Mouse (Mus musculus) stomach, postnatal 0 days (tissue): ENCODE measurements around the gene Srsf3. TPM values are rescaled to one million over a fixed set of nuclear protein-coding genes. Genes with fewer than 3 reads are reported as not detected.

ENCODE experiments used
- ATAC-seq: fragments of 200-750 bp; cut with Nextera tagmentation; 2 replicates; pipeline ENCODE4 v1.8.0; 2017; ENCODE audit not compliant: low FRiP score, low TSS enrichment
- DNase-seq: peaks from one replicate; pipeline ENCODE4 v3.0.0-alpha.2; 2016; ENCODE audit warnings: low spot score
- H3K27ac ChIP-seq: fragments of 300-500 bp; sonication (generic); replicated peaks from 2 replicates; pipeline ENCODE4 v1.5.1; 2014; ENCODE audit warnings: mild to moderate bottlenecking, control low read depth
- H3K27me3 ChIP-seq: fragments of 300-500 bp; sonication (generic); 2 replicates; pipeline ENCODE4 v1.6.1; 2014; ENCODE audit warnings: low read length; ENCODE audit not compliant: control insufficient read depth, insufficient read depth
- H3K36me3 ChIP-seq: fragments of 300-500 bp; sonication (generic); 2 replicates; pipeline ENCODE4 v1.6.1; 2014; ENCODE audit warnings: low read length, mixed read lengths; ENCODE audit not compliant: control insufficient read depth, insufficient read depth
- H3K4me1 ChIP-seq: fragments of 300-500 bp; sonication (generic); replicated peaks from 2 replicates; pipeline ENCODE4 v1.6.1; 2014; ENCODE audit warnings: antibody characterized with exemption; ENCODE audit not compliant: control insufficient read depth, insufficient read depth
- H3K4me2 ChIP-seq: fragments of 300-500 bp; sonication (generic); replicated peaks from 2 replicates; pipeline ENCODE4 v1.6.1; 2014; ENCODE audit warnings: low read depth, mild to moderate bottlenecking, control low read depth, moderate library complexity
- H3K4me3 ChIP-seq: fragments of 300-500 bp; sonication (generic); 2 replicates; pipeline ENCODE4 v1.5.1; 2014; ENCODE audit warnings: low read depth, low read length, control low read depth
- H3K9ac ChIP-seq: fragments of 300-500 bp; sonication (generic); 2 replicates; pipeline ENCODE4 v1.6.1; 2014; ENCODE audit warnings: mild to moderate bottlenecking, low read length, control low read depth, mixed read lengths
- H3K9me3 ChIP-seq: fragments of 300-500 bp; sonication (generic); 2 replicates; pipeline ENCODE4 v1.6.1; 2016; ENCODE audit warnings: low read length; ENCODE audit not compliant: control insufficient read depth
- CTCF ChIP-seq: IDR thresholded peaks from 2 replicates; pipeline ENCODE4 v1.5.1; 2016; ENCODE audit warnings: antibody characterized with exemption, low read depth, mild to moderate bottlenecking, moderate library complexity
- EP300 ChIP-seq: optimal IDR thresholded peaks from 2 replicates; pipeline ENCODE3; 2016; ENCODE audit warnings: antibody characterized with exemption
- WGBS: fragments of 180-500 bp; shearing (Covaris S2); extraction: QIAGEN DNeasy Blood & Tissue Kit; methylation state at CpG from one replicate; pipeline ENCODE4 v1.1.7; 2014; 5-methylcytosine and 5-hydroxymethylcytosine counted together
- polyA plus RNA-seq: library from polyadenylated mRNA; unstranded; fragments of >200 nt; fragmentation: Nextera tagmentation; extraction: Ambion mirVana; gene quantifications from 2 replicates; pipeline ENCODE4 v1.2.1, GENCODE M21; 2015

The Srsf3 gene
- polyA plus RNA-seq, 1 experiment from 2014 or later = 305 TPM

DNA sequence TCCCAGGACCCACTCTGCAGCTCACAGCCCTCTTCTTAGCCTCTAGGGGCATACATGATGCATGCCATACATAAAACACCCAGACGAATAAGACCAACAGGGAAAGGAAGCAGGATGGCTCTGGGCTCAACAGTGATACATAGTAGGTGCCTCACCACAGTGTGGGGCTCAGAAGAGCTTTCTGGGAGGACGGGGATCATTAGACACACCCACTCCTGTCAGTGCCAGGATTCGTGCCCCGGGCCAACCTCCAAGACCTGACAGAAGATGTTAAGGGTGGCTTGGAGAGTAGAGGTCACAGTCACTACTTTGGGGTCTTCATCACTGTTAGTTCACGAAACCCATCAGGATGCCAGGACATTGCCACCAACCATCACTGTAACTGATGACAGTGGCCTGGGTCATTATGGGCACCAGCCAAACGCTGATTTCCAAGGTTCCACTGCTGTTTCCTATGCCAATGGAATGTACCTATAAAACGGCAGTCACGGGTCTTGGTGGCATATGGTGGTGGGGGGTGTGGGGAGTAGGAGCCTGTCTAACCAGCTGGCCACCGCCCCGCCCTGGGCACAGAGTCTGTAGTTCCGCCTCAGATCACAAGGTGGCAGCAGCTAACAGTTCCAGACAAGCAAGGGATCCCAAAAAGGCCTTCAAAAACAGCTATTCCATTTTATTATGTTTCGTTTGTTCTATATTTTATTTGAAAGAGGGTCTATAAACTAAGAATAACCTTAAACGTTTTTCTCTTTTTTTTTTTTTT, 16.5 kb downstream of the Srsf3 start:
- Histone ChIP-seq H3K9me3 (no peaks in the 10 kb centered on the region), H3K36me3 (0 out of 2 replicates have a peak, but pooled peaks cover 9% of the 10 kb centered on the region), H3K9ac (no peak overlapping the region), H3K4me3 (no peak overlapping the region), H3K27ac (no peak overlapping the region), H3K4me1 (0 out of 2 replicates have a peak, but pooled peaks cover 2% of the 10 kb centered on the region), H3K4me2 (no peak overlapping the region), H3K27me3 (no peaks in the 10 kb centered on the region)
- 15% methylated on average over 13 of the region's 13 CpGs for WGBS
- no peak for ATAC-seq
- TF ChIP-seq CTCF = peak; percentile 91
- no peak for TF ChIP-seq EP300
- peak; percentile 90 for DNase-seq

DNA sequence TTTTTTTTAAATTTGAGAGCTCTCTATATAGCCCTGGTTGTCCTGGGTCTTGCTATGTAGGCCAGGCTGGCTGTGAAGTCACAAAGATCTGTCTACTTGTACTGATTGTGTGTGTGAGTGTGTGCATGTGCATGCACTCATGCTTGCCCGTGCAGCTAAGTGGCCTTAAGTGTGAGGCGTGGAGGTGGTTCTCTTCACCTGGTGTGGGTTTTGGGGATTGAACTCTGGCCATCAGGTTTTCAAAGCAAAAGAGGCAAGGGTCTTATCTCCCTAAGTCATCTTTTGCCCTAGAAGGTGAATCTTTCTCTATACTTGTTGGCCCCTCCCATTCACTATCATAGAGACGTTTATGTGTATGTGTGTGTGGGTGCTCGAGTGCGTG, 17.1 kb downstream of the Srsf3 start:
- H3K9ac ChIP-seq = no peak overlapping the region
- H3K36me3 ChIP-seq = 0 out of 2 replicates have a peak, but pooled peaks cover 6% of the 10 kb centered on the region
- H3K27ac ChIP-seq = 0 out of 2 replicates have a peak overlapping the region, but pooled peaks have one; percentile 8
- H3K4me1 ChIP-seq = 0 out of 2 replicates have a peak, but pooled peaks cover 2% of the 10 kb centered on the region
- no peak for DNase-seq
- no peaks in the 10 kb centered on the region for H3K9me3 ChIP-seq
- H3K4me3 ChIP-seq = no peak overlapping the region
- H3K27me3 ChIP-seq = no peaks in the 10 kb centered on the region
- no peak for ATAC-seq
- TF ChIP-seq CTCF (no peak), EP300 (no peak)
- WGBS = 51% methylated on average over 5 of the region's 5 CpGs
- no peak overlapping the region for H3K4me2 ChIP-seq

DNA sequence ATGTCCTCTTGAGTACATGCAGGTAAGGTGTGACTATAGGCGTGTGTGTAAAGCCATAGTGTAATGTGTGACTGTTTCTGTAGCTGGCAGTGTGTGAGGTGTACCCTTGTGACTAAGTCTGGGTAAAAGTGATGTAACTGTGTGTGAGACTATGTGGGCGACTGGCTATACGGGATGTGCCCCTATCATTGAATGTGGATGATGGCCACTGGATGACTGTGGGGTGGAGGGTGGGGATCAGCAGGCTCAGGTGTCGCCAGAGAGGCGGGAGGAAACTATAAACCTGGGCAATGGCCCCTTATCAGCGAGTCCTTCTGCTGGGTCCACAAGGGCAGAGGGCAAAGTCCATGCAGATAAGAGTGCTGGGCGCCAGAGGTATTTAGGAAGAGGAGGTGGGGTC, 17.5 kb downstream of the Srsf3 start:
- 0 out of 2 replicates have a peak, but pooled peaks cover 5% of the 10 kb centered on the region for H3K36me3 ChIP-seq
- peak overlapping the region; percentile 61 for H3K27ac ChIP-seq
- H3K9ac ChIP-seq = no peak overlapping the region
- H3K4me3 ChIP-seq = no peak overlapping the region
- ATAC-seq = peak; percentile 49
- no peak; the same call in 1 of the 2 replicates for TF ChIP-seq CTCF
- TF ChIP-seq EP300 = no peak
- peak; percentile 76 for DNase-seq
- WGBS = 55% methylated on average over 7 of the region's 7 CpGs
- no peak overlapping the region; the same call in 1 of the 2 replicates for H3K4me2 ChIP-seq
- no peaks in the 10 kb centered on the region for H3K9me3 ChIP-seq
- no peaks in the 10 kb centered on the region for H3K27me3 ChIP-seq
- H3K4me1 ChIP-seq = 0 out of 2 replicates have a peak, but pooled peaks cover 2% of the 10 kb centered on the region

GRCm38 (mm10) chr17:29050791-29051190, 18.4 kb downstream of the Srsf3 start:
- Histone ChIP-seq H3K9ac (0 out of 2 replicates have a peak overlapping the region, but pooled peaks have one; percentile 23), H3K4me1 (0 out of 2 replicates have a peak, but pooled peaks cover 2% of the 10 kb centered on the region), H3K4me3 (no peak overlapping the region), H3K9me3 (no peaks in the 10 kb centered on the region), H3K4me2 (peak overlapping the region; percentile 31), H3K27me3 (no peaks in the 10 kb centered on the region), H3K36me3 (0 out of 2 replicates have a peak, but pooled peaks cover 5% of the 10 kb centered on the region), H3K27ac (peak overlapping the region; percentile 61)
- DNase-seq (peak; percentile 29), ATAC-seq (no peak)
- no peak for TF ChIP-seq EP300
- no peak for TF ChIP-seq CTCF
- 33% methylated on average over 14 of the region's 14 CpGs for WGBS

DNA sequence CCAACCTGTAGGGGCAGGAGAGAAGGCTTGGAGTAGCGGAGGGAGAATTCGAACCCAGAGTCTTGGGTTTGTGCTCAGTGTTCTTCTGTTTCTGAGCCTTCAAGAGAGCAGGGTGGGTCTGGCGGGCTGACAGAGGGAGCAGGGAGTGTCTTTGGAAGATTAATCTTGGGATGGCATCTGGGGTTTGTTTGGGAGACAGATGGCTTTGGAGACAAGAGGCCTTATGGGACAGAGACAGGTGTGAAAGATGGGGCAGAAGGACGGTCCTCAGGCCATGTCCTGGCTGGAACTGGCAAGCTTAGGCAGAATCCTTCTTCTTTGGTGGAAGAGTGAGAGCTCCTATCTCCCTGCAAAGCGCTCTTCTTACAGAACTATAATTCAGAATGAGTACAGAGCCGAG, 20.6 kb downstream of the Srsf3 start:
- no peaks in the 10 kb centered on the region for H3K36me3 ChIP-seq
- H3K27ac ChIP-seq = no peak overlapping the region
- WGBS = 87% methylated on average over 6 of the region's 6 CpGs
- H3K9me3 ChIP-seq = no peaks in the 10 kb centered on the region
- no peak for ATAC-seq
- DNase-seq = no peak
- no peak overlapping the region for H3K4me3 ChIP-seq
- H3K9ac ChIP-seq = no peak overlapping the region
- H3K4me2 ChIP-seq = no peak overlapping the region
- peaks cover 7% of the 10 kb centered on the region; the same call in 1 of the 2 replicates for H3K4me1 ChIP-seq
- H3K27me3 ChIP-seq = no peaks in the 10 kb centered on the region
- TF ChIP-seq CTCF (no peak), EP300 (no peak)

DNA sequence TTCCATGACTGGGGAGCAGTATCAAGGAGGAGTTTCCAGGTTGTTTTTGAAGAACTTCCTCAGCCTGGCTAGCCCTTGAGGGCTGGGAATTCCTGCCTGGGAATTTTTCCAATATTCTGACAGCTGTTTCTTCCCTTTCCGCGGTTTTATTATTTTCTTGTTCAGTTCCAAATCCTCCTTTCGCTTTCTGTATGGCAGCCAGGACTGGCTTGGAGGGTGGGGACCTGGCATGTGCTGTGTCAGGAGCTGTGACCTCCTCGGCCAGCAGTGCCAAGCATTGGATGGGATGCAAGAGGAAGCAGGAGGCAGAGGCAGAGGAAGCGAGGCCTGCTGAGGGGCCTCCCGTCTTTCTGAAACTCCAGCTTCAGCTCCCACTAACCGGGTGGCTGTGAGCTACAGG, 21.4 kb downstream of the Srsf3 start:
- TF ChIP-seq CTCF = no peak
- TF ChIP-seq EP300 = no peak
- Histone ChIP-seq H3K4me2 (no peak overlapping the region), H3K4me1 (peaks cover 7% of the 10 kb centered on the region; the same call in 1 of the 2 replicates), H3K27me3 (no peaks in the 10 kb centered on the region), H3K4me3 (no peak overlapping the region), H3K27ac (peak overlapping the region; percentile 30; the same call in 1 of the 2 replicates), H3K36me3 (no peaks in the 10 kb centered on the region), H3K9me3 (no peaks in the 10 kb centered on the region), H3K9ac (0 out of 2 replicates have a peak overlapping the region, but pooled peaks have one; percentile 31)
- no peak for ATAC-seq
- 30% methylated on average over 7 of the region's 7 CpGs for WGBS
- no peak for DNase-seq
